Mouse (Mus musculus) testis, adult 2 months (tissue): ENCODE measurements at regions not wholly inside any gene's neighbourhood (a gene's known extent, or its start where the extent isn't known, plus 50 kb on each side); places are given as distances from the start of the nearest gene placed in this dataset.

Experiments used
- CTCF ChIP-seq: fragments of 200-500 bp; IDR thresholded peaks from 2 replicates; pipeline ENCODE4 v1.5.1; 2012; ENCODE audit warnings: low read depth, mild to moderate bottlenecking, inconsistent platforms, low read length, moderate library complexity; ENCODE audit not compliant: control insufficient read depth, insufficient read depth, insufficient replicate concordance
- POLR2A ChIP-seq: fragments of 200-500 bp; IDR thresholded peaks from 2 replicates; pipeline ENCODE4 v1.6.1; 2012; ENCODE audit warnings: low read depth, mild to moderate bottlenecking, inconsistent platforms, low read length, moderate library complexity; ENCODE audit not compliant: control insufficient read depth

DNA sequence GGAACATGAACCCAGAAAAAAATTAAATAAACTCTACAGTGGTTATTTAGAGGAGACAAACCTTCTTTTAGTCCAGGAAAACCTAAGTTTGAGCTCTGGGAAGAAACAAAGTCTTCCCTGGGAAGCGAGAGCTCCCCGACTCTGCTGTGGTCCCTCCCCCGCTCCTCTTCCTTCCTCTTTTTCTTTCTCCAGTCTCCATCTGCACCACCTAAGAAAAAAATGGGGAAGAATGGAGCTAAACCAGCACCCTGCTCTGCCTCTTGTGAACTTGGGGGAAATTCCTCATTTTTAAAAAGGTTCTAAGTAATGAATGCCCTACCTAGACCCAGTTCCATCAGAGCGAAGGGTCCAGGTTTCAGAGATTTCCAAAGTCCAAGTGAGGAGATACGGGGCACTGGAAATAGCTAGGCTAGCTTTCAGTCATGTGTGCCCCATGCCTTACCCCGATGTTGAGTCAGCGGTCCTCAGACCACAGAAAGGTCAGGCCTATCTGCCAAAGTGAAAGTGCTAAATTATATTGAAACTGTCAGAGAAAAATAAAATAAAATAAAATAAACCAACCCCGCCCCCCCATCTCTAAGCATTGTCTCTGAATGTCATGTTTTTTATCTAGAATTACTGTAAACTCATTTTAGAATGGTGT, 126.1 kb upstream of the Klf3 start:
- no peak for TF ChIP-seq CTCF
- no peak for TF ChIP-seq POLR2A
